Mouse (Mus musculus) forebrain, embryonic 12.5 days (tissue): ENCODE measurements around the gene Naa38. TPM values are rescaled to one million over a fixed set of nuclear protein-coding genes. Genes with fewer than 3 reads are reported as not detected.
"Not testable (repeated sequence)": the region's sequence is repeated elsewhere in the genome, so short reads cannot be mapped to it uniquely, and the experiment has no call there.

Source experiments
- ATAC-seq: fragments of 200-750 bp; cut with Nextera tagmentation; 2 replicates; pipeline ENCODE4 v1.8.0; 2017; ENCODE audit warnings: moderate TSS enrichment; ENCODE audit not compliant: low FRiP score
- H3K27ac ChIP-seq: fragments of 300-500 bp; sonication (generic); 2 replicates; pipeline ENCODE4 v1.5.1; 2016; ENCODE audit warnings: mild to moderate bottlenecking
- H3K27me3 ChIP-seq: fragments of 300-500 bp; sonication (generic); 2 replicates; pipeline ENCODE4 v1.6.1; 2016; ENCODE audit warnings: mild to moderate bottlenecking
- H3K36me3 ChIP-seq: fragments of 300-500 bp; sonication (generic); replicated peaks from 2 replicates; pipeline ENCODE4 v1.6.1; 2016; ENCODE audit warnings: mild to moderate bottlenecking
- H3K4me1 ChIP-seq: fragments of 300-500 bp; sonication (generic); 2 replicates; pipeline ENCODE4 v1.6.1; 2016
- H3K4me2 ChIP-seq: fragments of 300-500 bp; sonication (generic); 2 replicates; pipeline ENCODE4 v1.6.1; 2016; ENCODE audit warnings: mild to moderate bottlenecking, moderate library complexity
- H3K4me3 ChIP-seq: fragments of 300-500 bp; sonication (generic); replicated peaks from 2 replicates; pipeline ENCODE4 v1.5.1; 2016; ENCODE audit warnings: mild to moderate bottlenecking
- H3K9ac ChIP-seq: fragments of 300-500 bp; sonication (generic); 2 replicates; pipeline ENCODE4 v1.6.1; 2016; ENCODE audit warnings: mild to moderate bottlenecking
- H3K9me3 ChIP-seq: fragments of 300-500 bp; sonication (generic); 2 replicates; pipeline ENCODE4 v1.6.1; 2016
- WGBS: fragments of 180-500 bp; shearing (Covaris S2); methylation state at CpG from one replicate; pipeline ENCODE4 v1.1.7; 2016; 5-methylcytosine and 5-hydroxymethylcytosine counted together
- polyA plus RNA-seq: library from polyadenylated mRNA; unstranded; fragments of >200 nt; fragmentation: Nextera tagmentation; extraction: Ambion mirVana; gene quantifications from 2 replicates; pipeline ENCODE4 v1.2.1, GENCODE M21; 2016

Naa38 gene
- 91.7 and 103 TPM in 2 replicates for polyA plus RNA-seq

- peaks cover 26% of the 10 kb centered on the region for H3K27me3 ChIP-seq
- ATAC-seq, result peak; percentile 76
- peak within 1 kb of the TSS; percentile 82 for H3K4me2 ChIP-seq
- peaks cover 47% of the 10 kb centered on the region for H3K4me1 ChIP-seq
- H3K9me3 ChIP-seq, result not testable (repeated sequence)
- H3K9ac ChIP-seq, result peak within 1 kb of the TSS; percentile 78
- peak within 1 kb of the TSS; percentile 66 for H3K4me3 ChIP-seq
- under 1% methylated on average over 24 of the region's 24 CpGs for WGBS
- H3K27ac ChIP-seq, result peak within 1 kb of the TSS; percentile 96
- H3K36me3 ChIP-seq, result peaks cover 18% of the 10 kb centered on the region
These were observed at the start of gene Naa38, which contains the start of gene Cyb5d1 for GRCm38 (mm10) chr11:69395235-69395633. Gene Naa38, plus strand, starts transcription at chr11:69395487. Gene Cyb5d1, minus strand, starts transcription at chr11:69395631.

GRCm38 (mm10) chr11:69346441-69346840 is 48.8 kb upstream of the Naa38 start:
- no peak for ATAC-seq
- H3K9me3 ChIP-seq, result no peaks in the 10 kb centered on the region
- no peak overlapping the region for H3K9ac ChIP-seq
- WGBS, result 92% methylated on average over 26 of the region's 26 CpGs
- H3K4me1 ChIP-seq, result peaks cover 2% of the 10 kb centered on the region
- H3K4me2 ChIP-seq, result no peak overlapping the region
- no peak overlapping the region for H3K4me3 ChIP-seq
- no peak overlapping the region for H3K27ac ChIP-seq
- peaks cover 88% of the 10 kb centered on the region for H3K36me3 ChIP-seq
- no peaks in the 10 kb centered on the region for H3K27me3 ChIP-seq

- H3K4me3 ChIP-seq, result no peak overlapping the region
- H3K36me3 ChIP-seq, result peaks cover 100% of the 10 kb centered on the region
- H3K4me1 ChIP-seq, result no peaks in the 10 kb centered on the region
- H3K9me3 ChIP-seq, result no peaks in the 10 kb centered on the region
- WGBS, result 96% methylated on average over 5 of the region's 5 CpGs
- H3K9ac ChIP-seq, result no peak overlapping the region
- H3K27me3 ChIP-seq, result no peaks in the 10 kb centered on the region
- no peak for ATAC-seq
- no peak overlapping the region for H3K27ac ChIP-seq
- no peak overlapping the region for H3K4me2 ChIP-seq
These were observed 38.7 kb upstream of the Naa38 start for GRCm38 (mm10) chr11:69356544-69356943.

- peaks cover 99% of the 10 kb centered on the region for H3K36me3 ChIP-seq
- 93% methylated on average over 12 of the region's 12 CpGs for WGBS
- H3K4me3 ChIP-seq, result no peak overlapping the region
- H3K9me3 ChIP-seq, result no peaks in the 10 kb centered on the region
- ATAC-seq, result no peak
- no peaks in the 10 kb centered on the region for H3K27me3 ChIP-seq
- no peak overlapping the region for H3K27ac ChIP-seq
- peaks cover 8% of the 10 kb centered on the region; the same call in 1 of the 2 replicates for H3K4me1 ChIP-seq
- no peak overlapping the region for H3K4me2 ChIP-seq
- no peak overlapping the region for H3K9ac ChIP-seq
These were observed 37.6 kb upstream of the Naa38 start for GRCm38 (mm10) chr11:69357690-69358089.

GRCm38 (mm10) chr11:69362021-69362420 is 33.3 kb upstream of the Naa38 start:
- no peak overlapping the region for H3K27ac ChIP-seq
- WGBS, result 52% methylated on average over 7 of the region's 7 CpGs
- H3K4me2 ChIP-seq, result no peak overlapping the region
- no peak overlapping the region for H3K9ac ChIP-seq
- H3K36me3 ChIP-seq, result peaks cover 68% of the 10 kb centered on the region
- H3K4me1 ChIP-seq, result peaks cover 33% of the 10 kb centered on the region
- no peak for ATAC-seq
- H3K4me3 ChIP-seq, result no peak overlapping the region
- no peaks in the 10 kb centered on the region for H3K27me3 ChIP-seq
- H3K9me3 ChIP-seq, result no peaks in the 10 kb centered on the region

- no peak overlapping the region for H3K9ac ChIP-seq
- 85% methylated on average over 2 of the region's 2 CpGs for WGBS
- 0 out of 2 replicates have a peak overlapping the region, but pooled peaks have one; percentile 8 for H3K27ac ChIP-seq
- H3K27me3 ChIP-seq, result no peaks in the 10 kb centered on the region
- peaks cover 34% of the 10 kb centered on the region for H3K4me1 ChIP-seq
- ATAC-seq, result no peak
- H3K9me3 ChIP-seq, result no peaks in the 10 kb centered on the region
- no peak overlapping the region for H3K4me2 ChIP-seq
- H3K4me3 ChIP-seq, result no peak overlapping the region
- H3K36me3 ChIP-seq, result peaks cover 64% of the 10 kb centered on the region
These were observed 32.8 kb upstream of the Naa38 start for GRCm38 (mm10) chr11:69362479-69362878.

- Histone ChIP-seq H3K9me3 (no peaks in the 10 kb centered on the region), H3K27me3 (no peaks in the 10 kb centered on the region), H3K9ac (peak overlapping the region; percentile 66), H3K4me1 (peaks cover 44% of the 10 kb centered on the region), H3K36me3 (peaks cover 45% of the 10 kb centered on the region), H3K4me3 (peak overlapping the region; percentile 99; the same call in 1 of the 2 replicates), H3K27ac (peak overlapping the region; percentile 100), H3K4me2 (peak overlapping the region; percentile 78)
- ATAC-seq, result no peak
- WGBS, result 58% methylated on average over 8 of the region's 8 CpGs
These were observed 30.9 kb upstream of the Naa38 start for GRCm38 (mm10) chr11:69364376-69364775.

- Histone ChIP-seq H3K4me3 (peak overlapping the region; percentile 99; the same call in 1 of the 2 replicates), H3K4me1 (peaks cover 47% of the 10 kb centered on the region)
- peak; percentile 36; the same call in 1 of the 2 replicates for ATAC-seq
These were observed 30.4 kb upstream of the Naa38 start for GRCm38 (mm10) chr11:69364910-69365309.

GRCm38 (mm10) chr11:69365722-69366121 is 29.6 kb upstream of the Naa38 start:
- ATAC-seq, result peak; percentile 2; the same call in 1 of the 2 replicates
- WGBS, result 24% methylated on average over 6 of the region's 6 CpGs
- Histone ChIP-seq H3K9ac (peak overlapping the region; percentile 66), H3K27ac (peak overlapping the region; percentile 100), H3K9me3 (no peaks in the 10 kb centered on the region), H3K36me3 (peaks cover 31% of the 10 kb centered on the region), H3K4me1 (peaks cover 51% of the 10 kb centered on the region), H3K27me3 (no peaks in the 10 kb centered on the region), H3K4me3 (peak overlapping the region; percentile 99), H3K4me2 (peak overlapping the region; percentile 78)

More at GRCm38 (mm10) chr11:69364910-69365309, 30.4 kb upstream of the Naa38 start:
- Histone ChIP-seq H3K4me2 (peak overlapping the region; percentile 78), H3K36me3 (peaks cover 39% of the 10 kb centered on the region), H3K9ac (peak overlapping the region; percentile 66), H3K9me3 (no peaks in the 10 kb centered on the region), H3K27me3 (no peaks in the 10 kb centered on the region), H3K27ac (peak overlapping the region; percentile 100)
- WGBS, result 1% methylated on average over 6 of the region's 6 CpGs

- Histone ChIP-seq H3K4me1 (peaks cover 57% of the 10 kb centered on the region), H3K36me3 (peaks cover 25% of the 10 kb centered on the region), H3K9ac (peak overlapping the region; percentile 100), H3K9me3 (no peaks in the 10 kb centered on the region), H3K27me3 (no peaks in the 10 kb centered on the region), H3K27ac (peak overlapping the region; percentile 100), H3K4me2 (peak overlapping the region; percentile 78), H3K4me3 (peak overlapping the region; percentile 99)
- WGBS, result under 1% methylated on average over 26 of the region's 26 CpGs
- peak; percentile 85 for ATAC-seq
These were observed 29.0 kb upstream of the Naa38 start for GRCm38 (mm10) chr11:69366157-69366854.

GRCm38 (mm10) chr11:69366855-69367615 is 28.3 kb upstream of the Naa38 start:
- peaks cover 61% of the 10 kb centered on the region for H3K4me1 ChIP-seq

More at GRCm38 (mm10) chr11:69366855-69367615, 28.3 kb upstream of the Naa38 start:
- no peaks in the 10 kb centered on the region for H3K27me3 ChIP-seq
- WGBS, result 0% methylated on average over 22 of the region's 22 CpGs
- H3K9ac ChIP-seq, result peak overlapping the region; percentile 100
- no peaks in the 10 kb centered on the region for H3K9me3 ChIP-seq
- peak overlapping the region; percentile 100 for H3K27ac ChIP-seq
- peak overlapping the region; percentile 78 for H3K4me2 ChIP-seq
- H3K36me3 ChIP-seq, result peaks cover 18% of the 10 kb centered on the region
- peak overlapping the region; percentile 99 for H3K4me3 ChIP-seq
- ATAC-seq, result no peak
